Mouse (Mus musculus) layer of hippocampus, adult 2 months (tissue): ENCODE measurements at regions not wholly inside any gene's neighbourhood (a gene's known extent, or its start where the extent isn't known, plus 50 kb on each side); places are given as distances from the start of the nearest gene placed in this dataset.

Experiments
- DNase-seq, 2 experiments: peaks; one replicate each; pipeline ENCODE4 v3.0.0; 2022; ENCODE audit warnings: low spot score in 2 of 2
- H3K27ac ChIP-seq: fragments of 200-600 bp; 2 replicates; pipeline ENCODE4 v1.8.1; 2022
- H3K4me3 ChIP-seq: fragments of 200-600 bp; 2 replicates; pipeline ENCODE4 v1.8.1; 2022; ENCODE audit warnings: mild to moderate bottlenecking
- CTCF ChIP-seq: fragments of 200-600 bp; conservative IDR thresholded peaks from 2 replicates; pipeline ENCODE4 v1.8.1; 2022; ENCODE audit warnings: antibody characterized with exemption, mild to moderate bottlenecking, moderate library complexity

GRCm38 (mm10) chr9:84837498-84837897, 475.1 kb upstream of the Gm11114 start:
- Histone ChIP-seq H3K27ac (no peak overlapping the region), H3K4me3 (no peak overlapping the region)
- no peak for TF ChIP-seq CTCF
- no peak for DNase-seq

GRCm38 (mm10) chr9:84844021-84844420, 468.6 kb upstream of the Gm11114 start:
- no peak overlapping the region for H3K27ac ChIP-seq
- no peak for TF ChIP-seq CTCF
- no peak for DNase-seq
- no peak overlapping the region for H3K4me3 ChIP-seq

- DNase-seq, result no peak
- Histone ChIP-seq H3K27ac (no peak overlapping the region), H3K4me3 (no peak overlapping the region)
- no peak for TF ChIP-seq CTCF
Observed at GRCm38 (mm10) chr9:84861600-84861999, 451.0 kb upstream of the Gm11114 start.

GRCm38 (mm10) chr9:84863431-84863830, 449.1 kb upstream of the Gm11114 start:
- TF ChIP-seq CTCF, result no peak
- no peak for DNase-seq
- Histone ChIP-seq H3K4me3 (no peak overlapping the region), H3K27ac (no peak overlapping the region)

GRCm38 (mm10) chr9:84894148-84894547, 418.4 kb upstream of the Gm11114 start:
- Histone ChIP-seq H3K27ac (no peak overlapping the region), H3K4me3 (no peak overlapping the region)
- no peak for DNase-seq
- no peak for TF ChIP-seq CTCF

GRCm38 (mm10) chr9:84896073-84896472, 416.5 kb upstream of the Gm11114 start:
- TF ChIP-seq CTCF, result no peak
- Histone ChIP-seq H3K27ac (no peak overlapping the region), H3K4me3 (no peak overlapping the region)
- no peak for DNase-seq

GRCm38 (mm10) chr9:84900643-84901042, 411.9 kb upstream of the Gm11114 start:
- H3K4me3 ChIP-seq, result no peak overlapping the region
- H3K27ac ChIP-seq, result no peak overlapping the region
- no peak for DNase-seq
- TF ChIP-seq CTCF, result no peak

- TF ChIP-seq CTCF, result no peak
- DNase-seq, result no peak
- Histone ChIP-seq H3K27ac (no peak overlapping the region), H3K4me3 (no peak overlapping the region)
Observed at GRCm38 (mm10) chr9:84906244-84906643, 406.3 kb upstream of the Gm11114 start.

GRCm38 (mm10) chr9:84913321-84913720, 399.3 kb upstream of the Gm11114 start:
- peak; percentile 49 to 68 for DNase-seq
- no peak overlapping the region for H3K4me3 ChIP-seq
- no peak overlapping the region for H3K27ac ChIP-seq
- no peak for TF ChIP-seq CTCF

GRCm38 (mm10) chr9:84922306-84922705, 390.3 kb upstream of the Gm11114 start:
- Histone ChIP-seq H3K4me3 (no peak overlapping the region), H3K27ac (no peak overlapping the region)
- TF ChIP-seq CTCF, result no peak
- DNase-seq, result no peak

- Histone ChIP-seq H3K27ac (no peak overlapping the region), H3K4me3 (no peak overlapping the region)
- no peak for DNase-seq
- no peak for TF ChIP-seq CTCF
Observed at GRCm38 (mm10) chr9:84923966-84924365, 388.6 kb upstream of the Gm11114 start.

GRCm38 (mm10) chr9:84936291-84937055, 376.1 kb upstream of the Gm11114 start:
- no peak for TF ChIP-seq CTCF
- DNase-seq, result peak in 1 of 2 experiments; percentile 1
- H3K4me3 ChIP-seq, result no peak overlapping the region
- H3K27ac ChIP-seq, result no peak overlapping the region

- Histone ChIP-seq H3K27ac (no peak overlapping the region), H3K4me3 (no peak overlapping the region)
- DNase-seq, result no peak
- no peak for TF ChIP-seq CTCF
Observed at GRCm38 (mm10) chr9:84966558-84967154, 345.9 kb upstream of the Gm11114 start.
